Mouse (Mus musculus): Measurements from ENCODE around the gene Psmf1.

DNA sequence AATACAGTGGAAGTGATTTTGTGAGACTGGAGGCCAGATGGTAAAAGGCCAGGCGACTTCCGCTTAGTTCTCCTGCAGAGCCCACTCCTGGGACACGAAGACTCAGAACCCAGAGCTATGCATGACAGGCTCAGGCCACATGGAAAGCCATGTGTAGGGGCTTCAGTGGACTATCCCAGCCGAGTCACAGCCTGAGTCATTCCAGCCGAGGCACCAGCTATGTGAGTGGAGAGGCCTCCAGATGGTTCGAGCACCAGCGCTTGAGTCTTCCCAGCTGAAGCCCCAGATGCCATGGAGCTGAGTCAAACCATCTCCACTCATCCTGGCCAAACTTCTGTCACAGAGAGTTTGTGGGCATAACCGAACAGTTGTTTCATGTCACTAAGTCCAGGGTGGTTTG, 29.5 kb upstream of the Psmf1 start:
- no peak for TF ChIP-seq CTCF (IDR thresholded peaks at IDR 0.05; ENCODE audit: borderline replicate concordance, extremely low read depth, insufficient read depth, insufficient read length)
- TF ChIP-seq POLR2A (IDR thresholded peaks at IDR 0.05; ENCODE audit: borderline replicate concordance, extremely low read depth, insufficient read depth, insufficient read length, poor library complexity, severe bottlenecking): no peak
